ENCODE assay signal across 16 mouse cellular contexts in genomic region chr12:86770927-86771326, GRCm38 (mm10). TPM values are rescaled to one million over a fixed set of nuclear protein-coding genes. Genes with fewer than 3 reads are reported as not detected.
DNase-seq lines count a peak whose midpoint lies in the region; ATAC-seq and TF ChIP-seq lines count a peak whose summit lies in the region.
"Had no signal": no experiment of that assay in that cellular context is flagged by ENCODE, and none has a peak within 500 bp of the region (broad histone marks: within the 10 kb centered on the region; RNA-seq: fewer than 3 reads in every experiment).

No protein-coding gene starts in this region.

- H3K4me3 ChIP-seq in gastrocnemius, adult 2 months = no peak overlapping the region
- no peak overlapping the region for H3K4me3 ChIP-seq in lung, embryonic 15.5 days
- H3K4me3 ChIP-seq in lung, adult 2 months (replicated peaks; ENCODE audit: extremely low read depth, low read depth, low read length) = no peak overlapping the region
- no peak overlapping the region for H3K4me3 ChIP-seq in embryonic facial prominence, embryonic 15.5 days (replicated peaks)
- H3K4me3 ChIP-seq in midbrain, embryonic 14.5 days (replicated peaks; ENCODE audit: low read depth, low read length) = no peak overlapping the region
- H3K4me3 ChIP-seq: embryonic facial prominence, embryonic 12.5 days; heart, embryonic 10.5 days; stomach, embryonic 15.5 days had no signal

- intact Hi-C loops in gastrocnemius, adult 2 months (cut with DNase I) = no loop called here

- WGBS in lung, embryonic 15.5 days = 33% methylated on average over 3 of the region's 3 CpGs
- 36% methylated on average over 3 of the region's 3 CpGs for WGBS in lung, adult 2 months
- WGBS in embryonic facial prominence, embryonic 15.5 days = 22% methylated on average over 3 of the region's 3 CpGs
- 5% methylated on average over 3 of the region's 3 CpGs for WGBS in midbrain, embryonic 14.5 days

- H3K27me3 ChIP-seq in lung, embryonic 15.5 days = no peaks in the 10 kb centered on the region
- H3K27me3 ChIP-seq in embryonic facial prominence, embryonic 15.5 days = no peaks in the 10 kb centered on the region
- H3K27me3 ChIP-seq in midbrain, embryonic 14.5 days (ENCODE audit: control insufficient read depth, insufficient read depth, low read length) = no peaks in the 10 kb centered on the region
- H3K27me3 ChIP-seq: embryonic facial prominence, embryonic 12.5 days; stomach, embryonic 15.5 days had no signal

- peak overlapping the region; percentile 81 for H3K27ac ChIP-seq in gastrocnemius, adult 2 months
- peak overlapping the region; percentile 85 for H3K27ac ChIP-seq in lung, embryonic 15.5 days
- H3K27ac ChIP-seq in embryonic facial prominence, embryonic 15.5 days (replicated peaks) = peak overlapping the region; percentile 81
- no peak overlapping the region; the same call in 1 of the 2 replicates for H3K27ac ChIP-seq in midbrain, embryonic 14.5 days (replicated peaks; ENCODE audit: low read depth, low read length)
- H3K27ac ChIP-seq: heart, embryonic 10.5 days had no signal

- no peak for ATAC-seq in lung, embryonic 15.5 days (ENCODE audit: borderline replicate concordance, extremely low read depth, low FRiP score, low TSS enrichment)
- ATAC-seq in embryonic facial prominence, embryonic 15.5 days (ENCODE audit: insufficient number of reproducible peaks, low FRiP score, low TSS enrichment, low read depth) = no peak
- ATAC-seq in midbrain, embryonic 14.5 days (ENCODE audit: low FRiP score, low TSS enrichment) = no peak
- no peak for ATAC-seq in activated CD4-positive, CD25-positive, alpha-beta regulatory T cell, adult 4 months
- ATAC-seq: inflammation-experienced regulatory T-cells, adult 6 months had no signal

- no peak overlapping the region for H3K4me2 ChIP-seq in lung, embryonic 15.5 days
- H3K4me2 ChIP-seq in embryonic facial prominence, embryonic 15.5 days (replicated peaks) = no peak overlapping the region
- H3K4me2 ChIP-seq in midbrain, embryonic 14.5 days (ENCODE audit: low read length) = no peak overlapping the region
- H3K4me2 ChIP-seq: embryonic facial prominence, embryonic 12.5 days; stomach, embryonic 15.5 days had no signal

- DNase-seq in gastrocnemius, adult 2 months = no peak
- DNase-seq in gastrocnemius, adult 8-10 months (ENCODE audit: low spot score in 2 of 2) = no peak
- DNase-seq in lung, adult 2 months = no peak
- DNase-seq in midbrain, embryonic 14.5 days = peak; percentile 35
- DNase-seq in natural killer cell, adult 2 months (ENCODE audit: low spot score in 2 of 2) = no peak
- DNase-seq: B cell, adult 2 months; liver had no signal

- H3K36me3 ChIP-seq in lung, embryonic 15.5 days = no peaks in the 10 kb centered on the region
- H3K36me3 ChIP-seq in embryonic facial prominence, embryonic 15.5 days = no peaks in the 10 kb centered on the region
- H3K36me3 ChIP-seq in midbrain, embryonic 14.5 days (ENCODE audit: control insufficient read depth, insufficient read depth, low read length) = no peaks in the 10 kb centered on the region
- H3K36me3 ChIP-seq: embryonic facial prominence, embryonic 12.5 days; heart, embryonic 10.5 days; stomach, embryonic 15.5 days had no signal

- peaks cover 35% of the 10 kb centered on the region for H3K4me1 ChIP-seq in lung, embryonic 15.5 days
- H3K4me1 ChIP-seq in lung, adult 2 months (ENCODE audit: control insufficient read depth, insufficient read depth, low read length) = peaks cover 19% of the 10 kb centered on the region
- peaks cover 46% of the 10 kb centered on the region for H3K4me1 ChIP-seq in embryonic facial prominence, embryonic 15.5 days
- H3K4me1 ChIP-seq in midbrain, embryonic 14.5 days (ENCODE audit: control insufficient read depth, insufficient read depth, low read length) = peaks cover 17% of the 10 kb centered on the region

- no peak for TF ChIP-seq CTCF in gastrocnemius, adult 2 months (IDR thresholded peaks at IDR 0.05)
- no peak for TF ChIP-seq CTCF in lung, adult 2 months (IDR thresholded peaks at IDR 0.05; ENCODE audit: insufficient read depth, low read length)

- no peak overlapping the region for H3K9ac ChIP-seq in lung, embryonic 15.5 days
- H3K9ac ChIP-seq in embryonic facial prominence, embryonic 15.5 days = no peak overlapping the region
- no peak overlapping the region for H3K9ac ChIP-seq in midbrain, embryonic 14.5 days (replicated peaks; ENCODE audit: low read length)
- H3K9ac ChIP-seq: stomach, embryonic 15.5 days had no signal

- no peak for TF ChIP-seq POLR2A in lung, adult 2 months (IDR thresholded peaks at IDR 0.05; ENCODE audit: borderline replicate concordance, extremely low read depth, low read depth, low read length)

- H3K9me3 ChIP-seq in lung, embryonic 15.5 days = no peaks in the 10 kb centered on the region
- H3K9me3 ChIP-seq in embryonic facial prominence, embryonic 15.5 days (replicated peaks) = no peaks in the 10 kb centered on the region
- no peaks in the 10 kb centered on the region for H3K9me3 ChIP-seq in midbrain, embryonic 14.5 days (ENCODE audit: control insufficient read depth, low read length)
- H3K9me3 ChIP-seq: heart, embryonic 10.5 days; stomach, embryonic 15.5 days had no signal

RNA-seq across cellular contexts. Expression of gene Lrrc74a, which starts 36.8 kb away (rescaled TPM):
- total RNA-seq in gastrocnemius, adult 2 months (2021) = not detected
- total RNA-seq in gastrocnemius, adult 8-10 months (2022) = not detected
- not detected in 2 replicates for polyA plus RNA-seq in lung, embryonic 15.5 days (2015; fragmentation: Nextera tagmentation; extraction: Ambion mirVana)
- polyA plus RNA-seq in lung, adult 2 months (2012; rRNA removed) = not detected in 2 replicates
- polyA plus RNA-seq in embryonic facial prominence, embryonic 15.5 days (2015; fragmentation: Nextera tagmentation; extraction: Ambion mirVana) = not detected in 2 replicates
- polyA plus RNA-seq in midbrain, embryonic 14.5 days (2014; fragmentation: Nextera tagmentation; extraction: Ambion mirVana) = not detected in 2 replicates
- not detected for polyA plus RNA-seq in activated CD4-positive, CD25-positive, alpha-beta regulatory T cell, adult 4 months (2017; shearing (Covaris generic))
- total RNA-seq: adrenal gland, adult 2 months; left cerebral cortex, adult 18-20 months had no signal
- polyA plus RNA-seq: adrenal gland, adult 2 months; embryonic facial prominence, embryonic 12.5 days; heart, embryonic 10.5 days; inflammation-experienced regulatory T-cells, adult 6 months; stomach, embryonic 15.5 days had no signal

RNA-seq across cellular contexts. Expression of gene Angel1, which starts 44.7 kb away (rescaled TPM):
- total RNA-seq in gastrocnemius, adult 2 months (2021) = 1 to 10 TPM; 3.9 to 4.8 TPM
- 1 to 10 TPM; 3.4 to 6.3 (median 4.8) TPM for total RNA-seq in gastrocnemius, adult 8-10 months (2022)
- polyA plus RNA-seq in lung, embryonic 15.5 days (2015; fragmentation: Nextera tagmentation; extraction: Ambion mirVana) = 12.6 and 13.6 TPM in 2 replicates
- 5.7 and 7.3 TPM in 2 replicates for polyA plus RNA-seq in lung, adult 2 months (2012; rRNA removed)
- polyA plus RNA-seq in embryonic facial prominence, embryonic 15.5 days (2015; fragmentation: Nextera tagmentation; extraction: Ambion mirVana) = 12.1 and 12.4 TPM in 2 replicates
- 11.3 and 11.5 TPM in 2 replicates for polyA plus RNA-seq in midbrain, embryonic 14.5 days (2014; fragmentation: Nextera tagmentation; extraction: Ambion mirVana)
- 1 to 10 TPM; 4.0 to 5.7 TPM for polyA plus RNA-seq in activated CD4-positive, CD25-positive, alpha-beta regulatory T cell, adult 4 months (2017; shearing (Covaris generic))
